Mouse (Mus musculus) cerebellum, adult 2 months (tissue): ENCODE results near the gene Atrnl1.

Experiments used
- CTCF ChIP-seq: fragments of 200-500 bp; IDR thresholded peaks from 2 replicates; pipeline ENCODE4 v1.5.1; 2011; ENCODE audit warnings: low read depth, mild to moderate bottlenecking, control low read depth, low read length, moderate library complexity, borderline replicate concordance; ENCODE audit not compliant: insufficient read depth
- POLR2A ChIP-seq: fragments of 200-500 bp; IDR thresholded peaks from 2 replicates; pipeline ENCODE4 v1.6.1; 2011; ENCODE audit warnings: low read length, control low read depth, borderline replicate concordance; ENCODE audit not compliant: insufficient read depth

DNA sequence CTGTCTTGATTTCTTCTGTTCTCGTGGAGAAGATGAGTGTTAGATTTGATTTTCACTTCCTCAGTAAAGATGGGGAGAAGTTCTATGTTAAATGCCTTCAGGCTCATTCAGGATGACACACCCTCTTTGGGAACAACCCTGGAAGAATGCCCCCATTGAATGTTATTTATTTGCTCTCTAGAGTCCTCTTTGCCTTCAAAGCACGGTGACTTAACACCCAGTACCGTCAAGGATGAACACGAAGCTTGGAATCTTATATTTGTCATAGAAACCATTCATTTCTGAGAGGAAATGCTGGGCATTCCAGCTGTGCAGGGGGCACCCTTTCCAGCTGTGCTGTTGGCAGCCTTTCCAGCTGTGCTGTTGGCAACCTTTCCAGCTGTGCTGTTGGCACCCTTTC is 212.6 kb downstream of the Atrnl1 start:
- no peak for TF ChIP-seq CTCF
- TF ChIP-seq POLR2A: no peak
